Mouse (Mus musculus) lung, embryonic 16.5 days (tissue): Measurements from ENCODE around the gene Katnal1. TPM values are rescaled to one million over a fixed set of nuclear protein-coding genes. Genes with fewer than 3 reads are reported as not detected.

Source experiments
- ATAC-seq: fragments of 200-750 bp; cut with Nextera tagmentation; 2 replicates; pipeline ENCODE4 v1.8.0; 2017; ENCODE audit warnings: low read depth, mild to moderate bottlenecking, moderate library complexity
- H3K27ac ChIP-seq: fragments of 300-500 bp; sonication (generic); 2 replicates; pipeline ENCODE4 v1.5.1; 2014; ENCODE audit warnings: mild to moderate bottlenecking, control low read depth, low read length
- H3K27me3 ChIP-seq: fragments of 300-500 bp; sonication (generic); 2 replicates; pipeline ENCODE4 v1.6.1; 2014; ENCODE audit warnings: low read depth, low read length, mixed read lengths; ENCODE audit not compliant: control insufficient read depth, insufficient read depth
- H3K36me3 ChIP-seq: fragments of 300-500 bp; sonication (generic); 2 replicates; pipeline ENCODE4 v1.6.1; 2014; ENCODE audit warnings: low read length; ENCODE audit not compliant: control insufficient read depth, insufficient read depth
- H3K4me1 ChIP-seq: fragments of 300-500 bp; sonication (generic); replicated peaks from 2 replicates; pipeline ENCODE4 v1.6.1; 2014; ENCODE audit warnings: low read length, mixed read lengths; ENCODE audit not compliant: control insufficient read depth, insufficient read depth
- H3K4me2 ChIP-seq: fragments of 300-500 bp; sonication (generic); 2 replicates; pipeline ENCODE4 v1.6.1; 2014; ENCODE audit warnings: low read depth, low read length, control low read depth
- H3K4me3 ChIP-seq: fragments of 300-500 bp; sonication (generic); 2 replicates; pipeline ENCODE4 v1.5.1; 2014; ENCODE audit warnings: mild to moderate bottlenecking, low read length, control low read depth
- H3K9ac ChIP-seq: fragments of 300-500 bp; sonication (generic); 2 replicates; pipeline ENCODE4 v1.6.1; 2014; ENCODE audit warnings: low read length, control low read depth
- H3K9me3 ChIP-seq: fragments of 300-500 bp; sonication (generic); 2 replicates; pipeline ENCODE4 v1.6.1; 2016; ENCODE audit warnings: low read length; ENCODE audit not compliant: control insufficient read depth
- WGBS: fragments of 180-500 bp; shearing (Covaris S2); extraction: QIAGEN DNeasy Blood & Tissue Kit; methylation state at CpG from one replicate; pipeline ENCODE4 v1.1.7; 2014; 5-methylcytosine and 5-hydroxymethylcytosine counted together
- polyA plus RNA-seq: library from polyadenylated mRNA; unstranded; fragments of >200 nt; fragmentation: Nextera tagmentation; extraction: Ambion mirVana; gene quantifications from 2 replicates; pipeline ENCODE4 v1.2.1, GENCODE M21; 2015

Katnal1 gene
- polyA plus RNA-seq, 1 experiment from 2014 or later = 11.7 TPM

- peaks cover 7% of the 10 kb centered on the region; the same call in 1 of the 2 replicates for H3K4me1 ChIP-seq
- WGBS = 70% methylated on average over 4 of the region's 4 CpGs
- ATAC-seq = no peak
Measured at GRCm38 (mm10) chr5:148947412-148947811, 18.3 kb upstream of the Katnal1 start.

DNA sequence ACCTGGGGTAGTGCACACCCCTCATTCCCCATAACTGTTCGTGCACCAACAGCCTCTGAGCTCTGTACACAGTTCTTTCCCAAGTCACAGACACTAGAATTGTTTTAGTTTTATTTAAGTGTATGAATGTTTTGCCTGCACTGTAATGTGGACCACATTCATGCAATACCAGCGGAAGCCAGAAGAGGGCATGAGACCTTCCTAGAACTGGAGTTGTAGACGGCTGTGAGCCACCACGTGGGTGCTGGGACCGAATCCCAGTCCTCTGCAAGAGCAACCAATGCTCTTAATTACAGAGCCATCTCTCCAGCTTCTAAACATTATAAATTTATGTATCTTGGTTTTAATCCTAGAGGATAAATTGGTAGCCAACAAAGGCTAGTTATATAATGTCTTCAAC is 17.7 kb upstream of the Katnal1 start:
- no peak for ATAC-seq
- Histone ChIP-seq H3K9me3 (peaks cover 3% of the 10 kb centered on the region), H3K4me2 (no peak overlapping the region), H3K36me3 (no peaks in the 10 kb centered on the region), H3K27ac (no peak overlapping the region), H3K9ac (no peak overlapping the region), H3K4me1 (peaks cover 7% of the 10 kb centered on the region; the same call in 1 of the 2 replicates), H3K27me3 (no peaks in the 10 kb centered on the region), H3K4me3 (no peak overlapping the region)
- 79% methylated on average over 5 of the region's 5 CpGs for WGBS

More at GRCm38 (mm10) chr5:148947412-148947811, 18.3 kb upstream of the Katnal1 start:
- Histone ChIP-seq H3K9ac (no peak overlapping the region), H3K4me2 (no peak overlapping the region), H3K36me3 (no peaks in the 10 kb centered on the region), H3K27ac (no peak overlapping the region), H3K4me3 (no peak overlapping the region), H3K27me3 (no peaks in the 10 kb centered on the region), H3K9me3 (peaks cover 3% of the 10 kb centered on the region)

DNA sequence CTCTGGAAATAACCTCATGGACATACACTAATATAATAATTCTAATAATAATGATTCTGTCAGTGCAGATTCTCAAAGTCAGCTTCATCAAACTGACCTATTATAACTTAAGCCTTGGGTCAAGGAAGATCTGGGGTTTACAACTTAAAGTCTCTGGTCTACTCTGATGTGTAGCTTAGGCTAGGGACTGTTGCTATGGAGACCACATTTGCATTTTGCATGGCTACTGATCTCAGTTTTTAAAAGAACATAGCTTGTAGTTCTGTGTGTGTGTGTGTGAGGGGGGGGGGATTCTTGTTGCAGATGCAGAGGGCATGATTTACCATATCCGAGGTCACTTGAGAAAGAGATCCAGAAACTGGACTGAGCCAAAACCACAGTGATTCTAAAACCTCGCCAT is 16.6 kb upstream of the Katnal1 start:
- Histone ChIP-seq H3K9me3 (peaks cover 3% of the 10 kb centered on the region), H3K27me3 (no peaks in the 10 kb centered on the region), H3K9ac (no peak overlapping the region), H3K4me1 (peaks cover 7% of the 10 kb centered on the region; the same call in 1 of the 2 replicates), H3K36me3 (no peaks in the 10 kb centered on the region), H3K27ac (no peak overlapping the region), H3K4me2 (no peak overlapping the region), H3K4me3 (no peak overlapping the region)
- 81% methylated on average over 2 of the region's 2 CpGs for WGBS
- ATAC-seq = no peak

DNA sequence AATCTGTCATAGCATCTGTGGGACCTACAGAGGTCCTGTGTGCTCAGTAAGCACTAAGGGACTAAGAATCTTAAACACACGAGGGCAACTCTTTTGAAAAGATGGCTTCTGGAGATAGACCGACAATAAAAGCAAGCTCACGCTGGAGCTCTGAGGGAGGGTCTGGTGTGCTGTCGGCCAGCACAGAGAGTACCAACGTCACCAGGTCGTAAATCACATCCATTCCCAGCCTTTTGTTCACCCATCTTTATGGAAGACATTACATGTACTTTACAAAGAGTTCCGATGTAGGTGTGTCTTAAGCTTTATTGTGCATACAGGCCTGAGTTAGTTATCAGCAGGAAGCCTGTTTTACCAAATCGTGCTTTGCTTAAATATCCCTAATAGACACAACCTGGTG is 14.9 kb upstream of the Katnal1 start:
- 38% methylated on average over 8 of the region's 8 CpGs for WGBS
- no peak overlapping the region for H3K4me2 ChIP-seq
- ATAC-seq = no peak
- no peak overlapping the region for H3K9ac ChIP-seq
- no peaks in the 10 kb centered on the region for H3K36me3 ChIP-seq
- H3K27me3 ChIP-seq = no peaks in the 10 kb centered on the region
- no peak overlapping the region for H3K27ac ChIP-seq
- 0 out of 2 replicates have a peak, but pooled peaks cover 3% of the 10 kb centered on the region for H3K4me1 ChIP-seq
- peaks cover 3% of the 10 kb centered on the region for H3K9me3 ChIP-seq
- no peak overlapping the region for H3K4me3 ChIP-seq

DNA sequence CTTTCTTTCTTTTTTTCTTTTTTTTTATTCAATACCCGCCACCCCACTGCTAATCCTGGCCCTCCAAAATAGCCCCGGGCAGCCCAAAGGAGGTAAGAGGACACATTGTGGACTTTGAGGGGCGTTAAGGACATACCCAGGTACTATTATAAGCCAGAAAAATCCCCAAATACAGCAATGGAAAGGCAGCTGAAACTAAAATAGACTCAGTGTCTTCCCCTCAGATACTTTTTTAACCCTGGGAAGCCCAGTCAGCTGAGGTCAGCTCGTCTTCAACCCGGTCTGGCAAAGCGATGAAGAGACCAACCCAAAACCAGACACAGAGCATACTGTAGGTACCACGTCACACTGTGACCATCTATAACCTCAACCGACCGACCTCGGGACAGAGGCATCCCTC is 14.3 kb upstream of the Katnal1 start:
- 0 out of 2 replicates have a peak, but pooled peaks cover 3% of the 10 kb centered on the region for H3K4me1 ChIP-seq
- H3K9ac ChIP-seq = no peak overlapping the region
- H3K4me2 ChIP-seq = no peak overlapping the region
- H3K27ac ChIP-seq = no peak overlapping the region
- H3K4me3 ChIP-seq = no peak overlapping the region
- no peak for ATAC-seq
- H3K9me3 ChIP-seq = peaks cover 3% of the 10 kb centered on the region
- WGBS = 76% methylated on average over 10 of the region's 10 CpGs
- no peaks in the 10 kb centered on the region for H3K27me3 ChIP-seq
- H3K36me3 ChIP-seq = no peaks in the 10 kb centered on the region

GRCm38 (mm10) chr5:148942957-148943356 is 13.8 kb upstream of the Katnal1 start:
- H3K27me3 ChIP-seq = no peaks in the 10 kb centered on the region
- 78% methylated on average over 11 of the region's 11 CpGs for WGBS
- no peak for ATAC-seq
- H3K9ac ChIP-seq = no peak overlapping the region
- H3K4me3 ChIP-seq = no peak overlapping the region
- H3K27ac ChIP-seq = no peak overlapping the region
- H3K4me2 ChIP-seq = no peak overlapping the region
- H3K9me3 ChIP-seq = peaks cover 3% of the 10 kb centered on the region
- H3K36me3 ChIP-seq = no peaks in the 10 kb centered on the region
- 0 out of 2 replicates have a peak, but pooled peaks cover 3% of the 10 kb centered on the region for H3K4me1 ChIP-seq

DNA sequence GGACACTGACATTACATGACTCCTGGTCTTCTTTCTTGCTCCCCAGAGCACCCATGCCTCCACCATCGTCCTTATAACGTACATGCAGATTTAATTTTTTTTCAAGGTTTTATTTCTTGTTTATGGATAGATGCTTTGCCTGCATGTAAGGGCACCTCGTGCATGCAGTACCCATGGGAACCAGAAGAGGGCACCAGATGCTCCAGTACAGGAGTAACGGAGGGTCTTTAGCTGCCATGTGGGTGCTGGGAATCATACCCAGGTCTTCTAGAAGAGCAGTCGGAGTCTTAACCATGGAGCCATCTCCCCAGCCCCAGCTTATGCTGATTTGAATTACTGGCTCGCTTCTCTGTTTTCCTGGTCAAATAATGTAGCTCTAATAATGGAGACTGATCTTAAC is 13.2 kb upstream of the Katnal1 start:
- Histone ChIP-seq H3K9ac (no peak overlapping the region), H3K4me2 (no peak overlapping the region), H3K36me3 (no peaks in the 10 kb centered on the region), H3K4me1 (0 out of 2 replicates have a peak, but pooled peaks cover 3% of the 10 kb centered on the region), H3K27me3 (no peaks in the 10 kb centered on the region), H3K4me3 (no peak overlapping the region), H3K27ac (no peak overlapping the region), H3K9me3 (peaks cover 6% of the 10 kb centered on the region)
- ATAC-seq = no peak
- WGBS = 95% methylated on average over 6 of the region's 6 CpGs

GRCm38 (mm10) chr5:148941867-148942266 is 12.7 kb upstream of the Katnal1 start:
- Histone ChIP-seq H3K27me3 (no peaks in the 10 kb centered on the region), H3K4me1 (0 out of 2 replicates have a peak, but pooled peaks cover 3% of the 10 kb centered on the region), H3K9ac (no peak overlapping the region), H3K9me3 (peaks cover 9% of the 10 kb centered on the region), H3K36me3 (no peaks in the 10 kb centered on the region), H3K27ac (no peak overlapping the region), H3K4me3 (no peak overlapping the region), H3K4me2 (no peak overlapping the region)
- no peak for ATAC-seq
- 84% methylated on average over 10 of the region's 10 CpGs for WGBS

- Histone ChIP-seq H3K9ac (no peak overlapping the region), H3K36me3 (no peaks in the 10 kb centered on the region), H3K4me2 (no peak overlapping the region), H3K9me3 (peaks cover 11% of the 10 kb centered on the region), H3K4me1 (0 out of 2 replicates have a peak, but pooled peaks cover 3% of the 10 kb centered on the region), H3K27ac (no peak overlapping the region), H3K4me3 (no peak overlapping the region), H3K27me3 (no peaks in the 10 kb centered on the region)
- WGBS = 52% methylated on average over 11 of the region's 11 CpGs
- peak; percentile 71 for ATAC-seq
Measured at GRCm38 (mm10) chr5:148939948-148940382, 10.8 kb upstream of the Katnal1 start.
